Mouse (Mus musculus): ENCODE data around the gene Vps13d. TPM values are rescaled to one million over a fixed set of nuclear protein-coding genes. Genes with fewer than 3 reads are reported as not detected.
A peak's percentile ranks its signal among the peaks of the same experiment; 100 is the strongest.

Gene Vps13d
- polyA plus RNA-seq (2012; rRNA removed): 22.5 and 23.5 TPM in 2 replicates

- H3K27me3 ChIP-seq (ENCODE audit: control insufficient read depth, insufficient read depth, low read length): no peaks in the 10 kb centered on the region
- TF ChIP-seq POLR2A (IDR thresholded peaks at IDR 0.05; ENCODE audit: control insufficient read depth, extremely low read depth, insufficient read depth, low read length, poor library complexity) (peak; percentile 78), CTCF (IDR thresholded peaks at IDR 0.05; ENCODE audit: borderline replicate concordance, control insufficient read depth, extremely low read depth, insufficient read depth, low read length, poor library complexity) (peak; percentile 99)
- DNase-seq: peak; percentile 92
- no peak within 1 kb of the TSS for H3K27ac ChIP-seq (ENCODE audit: control insufficient read depth, insufficient read depth, low read length)
- H3K36me3 ChIP-seq (ENCODE audit: control insufficient read depth, insufficient read depth, low read length): peaks cover 4% of the 10 kb centered on the region; the same call in 1 of the 2 replicates
- WGBS: under 1% methylated on average over 53 of the region's 53 CpGs
- H3K4me1 ChIP-seq (replicated peaks; ENCODE audit: control insufficient read depth, insufficient read depth, low read length): peaks cover 8% of the 10 kb centered on the region
- peak within 1 kb of the TSS; percentile 77 for H3K4me3 ChIP-seq (ENCODE audit: control insufficient read depth, insufficient read depth, low read length)
Observed at GRCm38 (mm10) chr4:145194559-145195162, at the start of gene Vps13d. Gene Vps13d (minus strand): TSS chr4:145195005.

- Histone ChIP-seq H3K27me3 (ENCODE audit: control insufficient read depth, insufficient read depth, low read length) (no peaks in the 10 kb centered on the region), H3K4me3 (ENCODE audit: control insufficient read depth, insufficient read depth, low read length) (no peak overlapping the region), H3K36me3 (ENCODE audit: control insufficient read depth, insufficient read depth, low read length) (no peaks in the 10 kb centered on the region), H3K27ac (ENCODE audit: control insufficient read depth, insufficient read depth, low read length) (peak overlapping the region; percentile 12; the same call in 1 of the 2 replicates), H3K4me1 (replicated peaks; ENCODE audit: control insufficient read depth, insufficient read depth, low read length) (peaks cover 56% of the 10 kb centered on the region)
- 4% methylated on average over 1 of the region's 1 CpGs for WGBS
- TF ChIP-seq POLR2A (IDR thresholded peaks at IDR 0.05; ENCODE audit: control insufficient read depth, extremely low read depth, insufficient read depth, low read length, poor library complexity) (no peak), CTCF (IDR thresholded peaks at IDR 0.05; ENCODE audit: borderline replicate concordance, control insufficient read depth, extremely low read depth, insufficient read depth, low read length, poor library complexity) (no peak)
- DNase-seq: no peak
Observed at GRCm38 (mm10) chr4:145242719-145243350, 48.0 kb upstream of the Vps13d start.

DNA sequence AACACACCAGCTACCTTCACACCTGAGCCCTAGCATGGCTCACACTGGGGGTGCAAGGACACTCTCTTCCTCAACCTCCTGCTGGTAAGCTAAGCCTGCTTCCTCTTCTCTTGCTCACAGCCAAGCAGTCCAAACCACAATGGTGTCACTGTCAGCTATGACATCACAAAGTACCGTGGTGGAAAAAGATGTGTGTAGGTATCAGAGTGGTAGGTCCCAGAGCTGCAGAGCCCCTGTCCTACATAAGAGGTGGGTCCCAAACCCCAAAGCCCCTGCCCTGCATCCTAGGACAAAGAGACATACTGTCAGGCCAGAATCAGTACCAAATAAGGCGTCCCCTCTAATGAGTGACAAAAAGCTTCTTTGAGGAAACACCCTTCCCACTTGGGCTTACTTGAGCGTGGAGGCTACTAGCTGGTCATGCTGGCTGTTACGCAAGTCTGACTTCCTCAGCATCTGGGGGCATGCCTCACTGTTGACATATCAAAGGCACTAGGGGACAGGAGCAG is 46.0 kb upstream of the Vps13d start:
- WGBS: 15% methylated on average over 4 of the region's 4 CpGs
- H3K36me3 ChIP-seq (ENCODE audit: control insufficient read depth, insufficient read depth, low read length): no peaks in the 10 kb centered on the region
- peak; percentile 39 for DNase-seq
- H3K4me1 ChIP-seq (replicated peaks; ENCODE audit: control insufficient read depth, insufficient read depth, low read length): peaks cover 60% of the 10 kb centered on the region
- H3K27me3 ChIP-seq (ENCODE audit: control insufficient read depth, insufficient read depth, low read length): no peaks in the 10 kb centered on the region
- H3K27ac ChIP-seq (ENCODE audit: control insufficient read depth, insufficient read depth, low read length): peak overlapping the region; percentile 53
- no peak overlapping the region for H3K4me3 ChIP-seq (ENCODE audit: control insufficient read depth, insufficient read depth, low read length)
- no peak for TF ChIP-seq CTCF (IDR thresholded peaks at IDR 0.05; ENCODE audit: borderline replicate concordance, control insufficient read depth, extremely low read depth, insufficient read depth, low read length, poor library complexity)
- TF ChIP-seq POLR2A (IDR thresholded peaks at IDR 0.05; ENCODE audit: control insufficient read depth, extremely low read depth, insufficient read depth, low read length, poor library complexity): no peak

DNA sequence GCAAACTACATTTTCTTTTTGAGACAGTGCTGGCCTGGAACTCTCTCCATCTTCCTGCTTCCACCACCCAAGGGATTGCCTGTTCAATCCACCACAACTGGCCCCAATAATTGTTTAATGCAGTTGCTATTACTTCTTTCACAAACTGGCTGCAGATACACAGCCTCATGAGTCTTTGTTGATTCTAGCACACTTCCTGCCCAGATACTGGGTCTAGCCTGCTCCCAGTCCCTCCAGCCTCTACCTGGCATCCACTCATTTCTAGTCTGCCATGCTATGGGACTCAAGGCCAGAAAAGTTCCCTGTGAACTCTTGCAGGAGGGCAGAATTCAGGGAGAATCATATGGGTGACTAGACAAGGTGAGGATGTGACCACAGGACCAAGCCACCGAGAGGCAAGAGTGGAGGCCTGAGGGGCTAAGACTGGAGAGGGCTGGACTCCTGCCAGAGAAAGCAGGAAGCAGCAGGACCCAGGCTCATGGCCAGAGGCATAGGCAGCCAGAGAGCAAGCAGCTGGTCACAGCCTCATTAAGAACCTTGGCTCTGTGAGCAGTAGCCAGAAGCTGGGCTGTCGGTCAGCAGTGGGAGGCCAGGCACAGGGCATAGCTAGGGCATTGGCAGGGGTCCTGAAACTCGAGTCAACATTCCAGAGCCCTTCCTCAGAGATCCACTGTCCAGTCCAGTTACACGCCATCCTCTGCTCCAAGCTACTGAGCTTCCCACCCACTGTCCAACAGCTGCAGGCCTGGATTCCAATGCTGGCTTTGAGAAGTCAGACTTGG is 44.4 kb upstream of the Vps13d start:
- 77% methylated on average over 4 of the region's 4 CpGs for WGBS
- TF ChIP-seq POLR2A (IDR thresholded peaks at IDR 0.05; ENCODE audit: control insufficient read depth, extremely low read depth, insufficient read depth, low read length, poor library complexity): no peak
- TF ChIP-seq CTCF (IDR thresholded peaks at IDR 0.05; ENCODE audit: borderline replicate concordance, control insufficient read depth, extremely low read depth, insufficient read depth, low read length, poor library complexity): no peak
- Histone ChIP-seq H3K27ac (ENCODE audit: control insufficient read depth, insufficient read depth, low read length) (no peak overlapping the region), H3K4me1 (replicated peaks; ENCODE audit: control insufficient read depth, insufficient read depth, low read length) (peaks cover 55% of the 10 kb centered on the region), H3K4me3 (ENCODE audit: control insufficient read depth, insufficient read depth, low read length) (no peak overlapping the region), H3K36me3 (ENCODE audit: control insufficient read depth, insufficient read depth, low read length) (no peaks in the 10 kb centered on the region), H3K27me3 (ENCODE audit: control insufficient read depth, insufficient read depth, low read length) (no peaks in the 10 kb centered on the region)
- DNase-seq: no peak

- Histone ChIP-seq H3K36me3 (ENCODE audit: control insufficient read depth, insufficient read depth, low read length) (no peaks in the 10 kb centered on the region), H3K4me3 (ENCODE audit: control insufficient read depth, insufficient read depth, low read length) (no peak overlapping the region), H3K4me1 (replicated peaks; ENCODE audit: control insufficient read depth, insufficient read depth, low read length) (peaks cover 45% of the 10 kb centered on the region), H3K27me3 (ENCODE audit: control insufficient read depth, insufficient read depth, low read length) (no peaks in the 10 kb centered on the region), H3K27ac (ENCODE audit: control insufficient read depth, insufficient read depth, low read length) (no peak overlapping the region)
- WGBS: 13% methylated on average over 7 of the region's 7 CpGs
- TF ChIP-seq CTCF (IDR thresholded peaks at IDR 0.05; ENCODE audit: borderline replicate concordance, control insufficient read depth, extremely low read depth, insufficient read depth, low read length, poor library complexity) (no peak), POLR2A (IDR thresholded peaks at IDR 0.05; ENCODE audit: control insufficient read depth, extremely low read depth, insufficient read depth, low read length, poor library complexity) (no peak)
- peak; percentile 39 for DNase-seq
Observed at GRCm38 (mm10) chr4:145236027-145236426, 41.2 kb upstream of the Vps13d start.
